Mouse (Mus musculus) ES-E14 (cell line): ENCODE measurements at regions not wholly inside any gene's neighbourhood (a gene's known extent, or its start where the extent isn't known, plus 50 kb on each side); places are given as distances from the start of the nearest gene placed in this dataset.

Experiments
- CHD2 ChIP-seq: IDR thresholded peaks from 2 replicates; pipeline ENCODE4 v1.6.1; 2014; ENCODE audit warnings: mild to moderate bottlenecking, low read depth, low read length, inconsistent platforms
- HCFC1 ChIP-seq: IDR thresholded peaks from 2 replicates; pipeline ENCODE4 v1.6.1; 2012; ENCODE audit warnings: low read length, inconsistent platforms, borderline replicate concordance; ENCODE audit not compliant: insufficient read depth

DNA sequence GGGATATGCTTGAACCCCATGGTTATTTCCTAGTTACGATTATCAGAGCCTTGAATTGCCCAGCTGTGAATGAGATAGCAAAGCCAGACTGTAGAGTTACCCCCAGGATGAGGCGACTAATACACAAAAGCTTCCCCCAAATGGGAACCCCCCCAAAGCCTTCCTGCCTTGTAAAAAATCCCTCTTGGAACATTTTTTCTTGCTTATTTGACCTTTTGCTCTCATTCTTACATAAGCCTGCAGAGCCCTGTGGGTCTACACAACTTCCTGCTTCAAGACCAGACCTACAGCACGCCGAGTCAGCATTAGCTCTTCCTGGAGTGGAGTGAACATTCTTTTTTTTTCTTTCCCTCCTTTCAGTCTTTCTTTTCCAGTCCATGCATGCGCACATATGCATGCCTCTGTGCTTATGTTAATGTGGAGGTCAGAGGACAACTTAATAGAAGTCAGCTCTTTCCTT is 60.8 kb upstream of the Eed start:
- no peak for TF ChIP-seq HCFC1
- TF ChIP-seq CHD2: no peak
